Mouse (Mus musculus) forebrain, embryonic 14.5 days (tissue): ENCODE results near the gene Mettl8. TPM values are rescaled to one million over a fixed set of nuclear protein-coding genes. Genes with fewer than 3 reads are reported as not detected.

ENCODE experiments used
- ATAC-seq: fragments of 200-750 bp; cut with Nextera tagmentation; 2 replicates; pipeline ENCODE4 v1.8.0; 2017; ENCODE audit warnings: mild to moderate bottlenecking, moderate library complexity
- DNase-seq: peaks from one replicate; pipeline ENCODE4 v3.0.0-alpha.2; 2015; ENCODE audit warnings: low spot score
- H3K27ac ChIP-seq: fragments of 300-500 bp; sonication (generic); 2 replicates; pipeline ENCODE4 v1.5.1; 2014; ENCODE audit warnings: low read depth, mild to moderate bottlenecking, control low read depth, low read length, moderate library complexity
- H3K27me3 ChIP-seq: fragments of 300-500 bp; sonication (generic); replicated peaks from 2 replicates; pipeline ENCODE4 v1.6.1; 2014; ENCODE audit warnings: low read length, control low read depth, mixed read lengths; ENCODE audit not compliant: control insufficient read depth, insufficient read depth
- H3K36me3 ChIP-seq: fragments of 300-500 bp; sonication (generic); 2 replicates; pipeline ENCODE4 v1.6.1; 2014; ENCODE audit warnings: low read length, control low read depth; ENCODE audit not compliant: control insufficient read depth, insufficient read depth
- H3K4me1 ChIP-seq: fragments of 300-500 bp; sonication (generic); 2 replicates; pipeline ENCODE4 v1.6.1; 2014; ENCODE audit warnings: antibody characterized with exemption, low read length, control low read depth; ENCODE audit not compliant: control insufficient read depth, insufficient read depth
- H3K4me2 ChIP-seq: fragments of 300-500 bp; sonication (generic); 2 replicates; pipeline ENCODE4 v1.6.1; 2014; ENCODE audit warnings: mild to moderate bottlenecking, control low read depth, low read length
- H3K4me3 ChIP-seq: fragments of 300-500 bp; sonication (generic); 2 replicates; pipeline ENCODE4 v1.5.1; 2014; ENCODE audit warnings: low read depth, low read length, control low read depth
- H3K9ac ChIP-seq: fragments of 300-500 bp; sonication (generic); 2 replicates; pipeline ENCODE4 v1.6.1; 2014; ENCODE audit warnings: mild to moderate bottlenecking, low read length, control low read depth, moderate library complexity
- H3K9me3 ChIP-seq: fragments of 300-500 bp; sonication (generic); replicated peaks from 2 replicates; pipeline ENCODE4 v1.6.1; 2016; ENCODE audit warnings: low read length, control low read depth, mixed read lengths; ENCODE audit not compliant: control insufficient read depth
- WGBS: fragments of 180-500 bp; shearing (Covaris S2); extraction: QIAGEN DNeasy Blood & Tissue Kit; methylation state at CpG from one replicate; pipeline ENCODE4 v1.1.7; 2014; 5-methylcytosine and 5-hydroxymethylcytosine counted together
- polyA plus RNA-seq: library from polyadenylated mRNA; unstranded; fragments of >200 nt; fragmentation: Nextera tagmentation; extraction: Ambion mirVana; gene quantifications from 2 replicates; pipeline ENCODE4 v1.2.1, GENCODE M21; 2014

Mettl8 gene
- polyA plus RNA-seq, 1 experiment from 2014 or later, result 19.1 TPM

DNA sequence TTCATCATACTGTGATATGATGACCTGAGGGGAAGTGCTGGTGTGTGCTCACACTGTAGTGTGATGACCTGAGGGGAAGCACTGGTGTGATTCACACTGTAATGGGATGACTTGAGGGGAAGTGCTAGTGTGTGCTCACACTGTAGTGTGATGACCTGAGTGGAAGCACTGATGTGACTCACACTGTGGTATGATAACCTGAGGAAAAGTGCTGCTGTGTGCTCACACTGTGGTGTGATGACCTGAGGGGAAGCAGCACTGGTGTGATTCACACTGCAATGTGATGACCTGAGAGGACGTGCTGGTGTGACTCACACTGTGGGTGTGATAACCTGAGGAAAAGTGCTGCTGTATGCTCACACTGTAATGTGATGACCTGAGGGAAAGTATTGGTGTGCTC is 52.9 kb downstream of the Mettl8 start:
- no peaks in the 10 kb centered on the region for H3K36me3 ChIP-seq
- H3K4me2 ChIP-seq, result no peak overlapping the region
- 94% methylated on average over 1 of the region's 1 CpGs for WGBS
- DNase-seq (no peak), ATAC-seq (no peak)
- H3K9ac ChIP-seq, result no peak overlapping the region
- no peaks in the 10 kb centered on the region for H3K4me1 ChIP-seq
- no peaks in the 10 kb centered on the region for H3K9me3 ChIP-seq
- no peak overlapping the region for H3K4me3 ChIP-seq
- no peaks in the 10 kb centered on the region for H3K27me3 ChIP-seq
- H3K27ac ChIP-seq, result no peak overlapping the region

DNA sequence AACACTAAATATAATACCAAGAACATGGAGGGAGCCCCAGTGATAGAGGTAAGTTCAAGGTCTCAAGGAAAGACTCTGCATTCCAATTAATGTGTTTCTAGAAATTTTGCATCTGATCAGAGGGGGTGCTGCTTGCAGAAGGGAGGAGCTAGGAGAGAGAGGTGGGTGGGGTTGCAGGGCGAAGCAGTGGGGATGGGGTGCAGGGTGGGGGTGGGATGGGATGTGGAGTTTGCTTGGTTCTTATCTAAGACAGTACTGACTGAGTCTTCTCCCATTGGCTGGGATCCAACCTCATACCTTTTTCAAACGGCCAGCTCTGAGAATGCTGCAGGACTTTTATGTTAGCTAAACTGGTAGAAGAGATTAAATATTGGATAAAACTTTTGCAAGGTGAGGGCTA is 56.6 kb downstream of the Mettl8 start:
- DNase-seq (no peak), ATAC-seq (no peak)
- WGBS, result 68% methylated on average over 2 of the region's 2 CpGs
- H3K4me1 ChIP-seq, result no peaks in the 10 kb centered on the region
- H3K27ac ChIP-seq, result no peak overlapping the region
- no peaks in the 10 kb centered on the region for H3K9me3 ChIP-seq
- H3K27me3 ChIP-seq, result no peaks in the 10 kb centered on the region
- no peak overlapping the region for H3K9ac ChIP-seq
- H3K4me3 ChIP-seq, result no peak overlapping the region
- H3K4me2 ChIP-seq, result no peak overlapping the region
- no peaks in the 10 kb centered on the region for H3K36me3 ChIP-seq

DNA sequence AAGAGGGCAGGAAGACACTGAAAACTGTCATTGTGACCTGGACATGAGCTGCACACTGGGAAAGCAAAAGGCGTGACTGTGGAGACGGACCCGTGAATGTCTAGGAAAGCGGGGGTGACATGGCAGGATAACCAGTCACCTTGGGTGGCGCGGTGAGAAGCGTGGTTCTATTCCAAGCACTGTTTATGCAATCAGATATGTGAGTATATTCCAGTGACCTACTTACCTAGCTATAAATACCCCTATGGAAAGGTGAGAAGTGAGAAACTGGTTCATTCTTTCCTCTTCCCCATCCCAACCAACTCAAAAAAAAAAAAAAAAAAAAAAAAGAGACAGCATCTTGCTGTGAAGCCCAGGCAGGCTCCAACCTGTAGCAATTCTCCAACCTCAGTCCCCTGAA is 58.9 kb downstream of the Mettl8 start:
- ATAC-seq (no peak), DNase-seq (no peak)
- H3K27ac ChIP-seq, result no peak overlapping the region
- no peaks in the 10 kb centered on the region for H3K9me3 ChIP-seq
- H3K36me3 ChIP-seq, result 0 out of 2 replicates have a peak, but pooled peaks cover 1% of the 10 kb centered on the region
- no peaks in the 10 kb centered on the region for H3K27me3 ChIP-seq
- no peak overlapping the region for H3K9ac ChIP-seq
- 96% methylated on average over 7 of the region's 7 CpGs for WGBS
- H3K4me3 ChIP-seq, result no peak overlapping the region
- no peaks in the 10 kb centered on the region for H3K4me1 ChIP-seq
- no peak overlapping the region for H3K4me2 ChIP-seq

DNA sequence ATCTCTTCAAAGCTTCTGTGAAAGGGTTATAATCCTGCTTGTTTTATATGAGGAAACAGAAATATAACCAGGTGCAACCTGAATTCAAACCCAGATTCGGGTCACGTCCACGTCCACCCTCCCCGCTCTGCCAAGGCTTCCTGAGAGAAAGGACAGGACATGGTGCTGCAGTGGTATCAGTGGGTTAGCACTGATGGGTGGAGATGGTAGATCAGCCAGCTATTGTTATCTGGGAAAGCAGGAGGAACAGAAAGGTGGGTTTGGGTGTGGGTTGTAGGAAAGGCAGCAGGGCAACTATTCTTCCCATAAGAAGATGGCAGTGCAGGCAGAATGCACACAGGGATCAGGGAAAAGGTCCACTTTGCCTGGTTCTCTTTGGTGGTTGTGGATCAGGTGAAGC is 59.5 kb downstream of the Mettl8 start:
- 97% methylated on average over 4 of the region's 4 CpGs for WGBS
- no peak overlapping the region for H3K4me2 ChIP-seq
- no peaks in the 10 kb centered on the region for H3K27me3 ChIP-seq
- H3K36me3 ChIP-seq, result 0 out of 2 replicates have a peak, but pooled peaks cover 3% of the 10 kb centered on the region
- H3K9me3 ChIP-seq, result no peaks in the 10 kb centered on the region
- H3K4me3 ChIP-seq, result no peak overlapping the region
- ATAC-seq (no peak), DNase-seq (no peak)
- no peak overlapping the region for H3K9ac ChIP-seq
- H3K27ac ChIP-seq, result no peak overlapping the region
- no peaks in the 10 kb centered on the region for H3K4me1 ChIP-seq

DNA sequence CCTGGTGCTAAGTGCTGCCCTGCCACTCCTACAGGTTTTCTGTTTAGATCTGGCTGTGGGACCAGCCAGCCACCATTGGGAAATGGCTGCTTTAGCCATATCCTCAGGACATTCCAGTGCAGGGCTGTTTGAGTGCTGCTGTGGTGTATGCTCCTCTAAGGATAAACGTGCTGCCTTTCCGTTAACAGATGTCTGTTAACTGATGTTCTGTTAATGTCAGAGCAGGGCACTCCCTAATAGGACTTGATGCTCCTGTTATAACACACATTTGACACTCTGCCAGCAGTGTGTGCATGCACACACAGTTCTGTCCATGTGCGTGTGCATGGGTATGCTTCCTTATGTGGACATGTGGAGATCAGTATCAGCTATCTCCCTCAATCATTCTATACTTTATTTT is 61.6 kb downstream of the Mettl8 start:
- Histone ChIP-seq H3K9me3 (no peaks in the 10 kb centered on the region), H3K27me3 (no peaks in the 10 kb centered on the region), H3K4me2 (no peak overlapping the region), H3K4me3 (no peak overlapping the region), H3K9ac (no peak overlapping the region), H3K4me1 (peaks cover 7% of the 10 kb centered on the region; the same call in 1 of the 2 replicates), H3K36me3 (0 out of 2 replicates have a peak, but pooled peaks cover 3% of the 10 kb centered on the region), H3K27ac (no peak overlapping the region)
- WGBS, result 86% methylated on average over 3 of the region's 3 CpGs
- DNase-seq, result no peak
- ATAC-seq, result no peak

DNA sequence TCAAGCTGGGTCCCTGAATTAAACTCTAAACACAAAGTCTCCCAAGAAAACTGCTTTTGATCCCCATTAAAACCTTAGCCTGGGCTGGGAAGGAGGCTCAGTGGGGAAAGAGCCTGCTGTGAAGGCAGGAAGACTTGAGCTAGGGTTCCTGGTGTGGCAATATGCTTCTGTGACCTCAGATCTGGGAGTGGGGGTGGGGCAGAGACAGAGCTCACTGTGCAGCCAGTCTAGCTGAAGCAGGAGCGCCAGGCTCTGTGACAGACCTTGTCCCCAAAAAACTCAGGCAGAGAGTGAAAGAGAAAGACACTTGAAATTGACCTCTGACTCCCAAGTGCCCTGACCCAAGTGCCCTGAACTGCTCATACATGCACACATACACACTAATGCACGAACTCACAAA is 62.7 kb downstream of the Mettl8 start:
- Histone ChIP-seq H3K27me3 (no peaks in the 10 kb centered on the region), H3K9ac (no peak overlapping the region), H3K27ac (no peak overlapping the region), H3K36me3 (0 out of 2 replicates have a peak, but pooled peaks cover 3% of the 10 kb centered on the region), H3K9me3 (no peaks in the 10 kb centered on the region), H3K4me1 (peaks cover 7% of the 10 kb centered on the region; the same call in 1 of the 2 replicates), H3K4me2 (no peak overlapping the region), H3K4me3 (no peak overlapping the region)
- DNase-seq (no peak), ATAC-seq (no peak)
- 89% methylated on average over 2 of the region's 2 CpGs for WGBS

DNA sequence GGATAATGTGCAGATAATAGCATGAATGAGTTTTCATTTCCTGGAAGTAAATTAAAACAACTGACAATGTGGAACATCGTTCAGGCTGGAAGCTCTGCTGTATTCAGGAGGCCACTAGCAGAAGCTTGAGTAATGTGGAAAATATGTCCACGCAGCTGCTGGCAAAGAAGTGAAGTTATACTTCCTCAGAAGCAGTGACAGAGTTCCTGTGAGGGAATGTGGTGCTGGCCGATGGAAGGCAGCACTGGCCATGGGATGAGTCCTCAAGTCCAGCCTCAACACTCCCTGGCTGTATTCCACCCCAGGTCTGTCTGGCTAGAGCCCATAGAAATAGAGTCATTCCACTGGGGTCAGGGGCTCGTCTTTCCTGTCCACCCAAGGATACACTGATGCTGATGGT is 65.2 kb downstream of the Mettl8 start:
- WGBS, result 29% methylated on average over 4 of the region's 4 CpGs
- no peak overlapping the region for H3K27ac ChIP-seq

DNA sequence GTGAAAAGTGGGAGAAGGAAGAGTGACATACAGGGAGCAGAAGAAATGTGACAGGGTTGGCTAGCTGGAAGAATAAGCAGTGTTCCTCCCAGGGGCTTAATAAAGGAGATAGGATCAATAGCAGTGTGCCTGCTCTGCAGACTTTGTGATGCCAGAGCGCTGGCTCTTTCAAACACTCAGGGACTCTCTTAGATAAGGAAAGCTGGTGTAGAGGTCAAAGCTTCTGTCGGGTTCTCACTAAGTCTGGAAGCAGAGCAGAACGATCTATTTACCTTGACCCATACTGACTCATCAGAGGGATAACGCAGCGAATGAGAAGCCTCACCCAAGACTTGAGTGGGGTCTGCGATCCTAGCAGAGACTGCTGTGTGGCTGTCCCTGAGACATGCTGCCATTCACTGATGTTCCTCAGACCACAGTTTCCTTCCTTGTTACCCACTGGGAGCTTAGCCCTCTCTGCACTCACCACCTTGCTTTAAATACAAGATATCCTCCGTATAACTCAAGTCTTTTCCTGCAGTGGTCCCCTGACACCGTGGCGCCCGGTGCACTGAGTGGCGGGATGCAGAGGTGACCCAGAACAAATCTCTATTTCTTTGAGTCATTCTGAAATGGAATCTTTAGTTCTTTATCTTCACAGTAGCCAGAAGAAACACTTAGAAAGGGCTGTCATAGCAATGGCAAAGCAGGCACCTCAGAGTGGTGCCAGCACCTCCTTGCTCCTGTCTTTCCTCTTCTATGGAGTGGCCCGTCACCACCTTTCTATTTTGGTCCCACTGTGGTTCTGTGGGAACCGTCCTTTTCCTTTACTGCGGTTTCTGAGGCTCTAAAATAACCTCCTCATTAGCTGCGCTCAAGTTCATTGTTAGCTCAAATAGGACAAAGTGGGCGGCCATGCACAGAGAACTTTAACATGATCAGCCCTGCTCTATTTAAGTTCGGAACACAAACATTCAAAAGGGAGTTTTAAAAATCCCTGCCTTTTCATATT is 65.9 kb downstream of the Mettl8 start:
- Histone ChIP-seq H3K27me3 (no peaks in the 10 kb centered on the region), H3K9ac (no peak overlapping the region; the same call in 1 of the 2 replicates), H3K4me1 (peaks cover 7% of the 10 kb centered on the region; the same call in 1 of the 2 replicates), H3K4me3 (no peak overlapping the region), H3K9me3 (no peaks in the 10 kb centered on the region), H3K27ac (no peak overlapping the region), H3K4me2 (no peak overlapping the region), H3K36me3 (0 out of 2 replicates have a peak, but pooled peaks cover 3% of the 10 kb centered on the region)
- DNase-seq (peak; percentile 13), ATAC-seq (no peak)
- 42% methylated on average over 17 of the region's 17 CpGs for WGBS

More for the DNA sequence above, 65.2 kb downstream of the Mettl8 start:
- no peak overlapping the region for H3K4me2 ChIP-seq
- H3K9me3 ChIP-seq, result no peaks in the 10 kb centered on the region
- 0 out of 2 replicates have a peak, but pooled peaks cover 3% of the 10 kb centered on the region for H3K36me3 ChIP-seq
- peaks cover 7% of the 10 kb centered on the region; the same call in 1 of the 2 replicates for H3K4me1 ChIP-seq
- no peak for ATAC-seq
- H3K4me3 ChIP-seq, result no peak overlapping the region
- no peak for DNase-seq
- no peaks in the 10 kb centered on the region for H3K27me3 ChIP-seq
- H3K9ac ChIP-seq, result no peak overlapping the region

DNA sequence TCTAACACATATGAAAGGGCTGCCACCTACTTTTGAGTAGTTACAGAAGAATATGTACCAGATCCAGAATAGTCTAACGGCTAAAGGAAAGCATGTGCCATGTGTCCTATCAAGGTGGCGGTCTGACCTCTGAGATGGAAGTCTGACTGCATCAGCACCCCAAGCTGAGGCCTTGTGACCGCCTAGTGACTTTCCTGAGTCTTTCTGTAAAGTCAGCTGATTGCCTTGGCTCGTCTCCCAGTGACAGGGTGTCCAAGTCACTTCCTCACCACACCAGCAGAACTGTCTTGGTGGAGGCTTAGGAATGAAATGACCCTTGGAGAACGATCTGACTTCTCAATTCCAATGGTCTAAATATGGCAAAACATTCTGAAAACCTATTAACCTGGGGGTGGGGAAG is 77.1 kb downstream of the Mettl8 start:
- no peak overlapping the region for H3K4me3 ChIP-seq
- H3K4me1 ChIP-seq, result no peaks in the 10 kb centered on the region
- H3K36me3 ChIP-seq, result no peaks in the 10 kb centered on the region
- ATAC-seq (no peak), DNase-seq (no peak)
- no peaks in the 10 kb centered on the region for H3K27me3 ChIP-seq
- 93% methylated on average over 5 of the region's 5 CpGs for WGBS
- H3K9me3 ChIP-seq, result no peaks in the 10 kb centered on the region
- no peak overlapping the region for H3K27ac ChIP-seq
- H3K9ac ChIP-seq, result no peak overlapping the region
- no peak overlapping the region for H3K4me2 ChIP-seq
